Mouse (Mus musculus): Measurements from ENCODE around the gene Nfkb1.

Nfkb1 gene

DNA sequence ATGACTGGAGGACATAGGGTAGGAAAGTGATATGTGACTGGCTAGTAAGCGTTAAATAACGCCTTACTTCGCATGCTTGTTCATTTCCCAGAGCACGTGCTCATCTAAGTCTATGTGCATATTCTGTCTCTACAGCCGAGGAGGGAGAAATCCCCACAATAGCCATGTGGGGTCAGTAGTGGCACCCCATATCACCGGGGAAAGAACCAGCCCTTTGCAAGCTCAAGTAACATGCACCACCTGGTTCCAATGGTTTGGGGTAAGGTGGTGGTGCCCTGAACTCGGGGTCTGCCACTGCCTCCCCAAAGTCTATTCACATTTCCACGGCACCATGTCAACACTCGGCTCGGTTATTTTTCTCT, 60.3 kb downstream of the Nfkb1 start:
- ATAC-seq (ENCODE audit: low TSS enrichment), result peak; percentile 91

DNA sequence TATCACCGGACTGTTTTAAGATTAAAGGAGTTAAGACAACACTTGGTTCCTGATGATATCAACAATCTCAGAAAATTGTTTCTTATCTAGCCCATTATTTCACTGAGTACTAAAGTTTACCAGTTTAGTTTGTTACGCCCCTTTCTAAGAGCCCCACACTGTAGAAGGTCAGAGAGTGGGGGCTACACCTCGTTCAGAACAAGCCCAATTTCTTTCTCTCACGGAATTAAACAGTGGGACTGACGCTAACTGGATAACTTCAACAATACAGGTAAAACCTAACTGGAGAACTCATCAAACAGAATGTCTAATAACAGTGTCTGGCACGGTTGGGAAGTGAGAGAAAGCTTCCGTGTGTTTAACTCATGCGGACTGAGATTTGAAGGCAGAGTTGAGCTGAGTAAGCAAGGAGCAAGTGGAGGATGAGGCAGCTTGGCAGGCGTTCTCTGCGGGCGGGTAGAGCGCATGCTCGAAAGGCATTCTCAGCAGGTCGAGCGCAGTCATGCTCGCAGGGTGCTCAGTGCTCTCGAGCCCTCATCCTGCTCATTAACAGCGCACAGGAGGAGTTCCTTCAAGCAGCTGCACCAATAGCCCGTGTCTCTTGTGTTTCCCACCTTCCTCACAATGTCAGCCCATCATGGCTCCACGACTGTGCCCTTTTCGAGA, 60.8 kb downstream of the Nfkb1 start:
- ATAC-seq (ENCODE audit: low TSS enrichment), result peak; percentile 94

DNA sequence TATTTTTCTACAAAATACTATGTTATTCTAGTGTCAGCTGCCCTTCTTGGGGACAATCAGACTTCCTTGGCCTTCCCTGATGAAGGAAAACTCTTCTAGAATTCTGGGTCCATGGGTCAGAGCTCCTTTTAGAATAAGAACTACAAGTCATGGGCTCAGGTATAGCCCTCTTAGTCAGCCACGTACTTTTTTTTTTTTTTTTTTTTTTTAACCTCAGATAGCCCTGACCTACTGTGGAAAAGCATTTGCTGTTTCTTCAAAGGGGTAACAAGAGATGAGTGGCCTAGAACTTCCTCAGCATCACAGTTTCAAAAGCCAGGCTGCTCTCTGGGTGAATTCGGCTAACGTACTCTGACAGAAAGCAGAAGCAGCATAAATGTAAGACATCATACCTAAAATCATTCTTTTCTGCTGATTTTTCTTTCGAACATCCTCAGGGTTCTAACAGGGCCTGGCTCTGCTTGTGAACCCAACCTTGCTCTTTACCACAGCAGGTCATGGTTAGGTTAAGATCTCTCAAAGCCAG, 61.5 kb downstream of the Nfkb1 start:
- ATAC-seq (ENCODE audit: low TSS enrichment), result no peak

DNA sequence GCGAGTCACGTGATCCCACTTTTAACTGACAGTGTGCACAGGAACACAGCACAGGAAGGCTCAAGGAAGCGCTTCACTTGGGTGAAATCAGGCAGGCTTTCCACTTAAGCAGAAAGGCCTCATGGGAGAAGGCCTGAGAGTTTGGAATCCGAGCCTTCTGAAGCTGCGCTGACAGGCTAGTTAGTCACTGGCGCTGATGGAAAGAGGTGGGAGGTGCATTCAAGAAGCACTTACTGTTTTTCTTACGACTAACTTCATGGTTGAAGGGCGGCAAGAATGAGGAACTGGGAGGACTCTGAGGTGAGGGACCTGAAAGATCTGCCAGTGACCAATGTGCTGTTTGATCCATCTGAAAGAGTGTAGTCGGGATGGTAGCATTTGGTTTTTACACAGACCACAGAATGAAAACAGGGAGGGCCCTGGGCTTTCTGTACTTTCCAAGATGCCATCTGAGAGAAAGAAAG, 62.6 kb downstream of the Nfkb1 start:
- ATAC-seq (ENCODE audit: low TSS enrichment), result no peak

DNA sequence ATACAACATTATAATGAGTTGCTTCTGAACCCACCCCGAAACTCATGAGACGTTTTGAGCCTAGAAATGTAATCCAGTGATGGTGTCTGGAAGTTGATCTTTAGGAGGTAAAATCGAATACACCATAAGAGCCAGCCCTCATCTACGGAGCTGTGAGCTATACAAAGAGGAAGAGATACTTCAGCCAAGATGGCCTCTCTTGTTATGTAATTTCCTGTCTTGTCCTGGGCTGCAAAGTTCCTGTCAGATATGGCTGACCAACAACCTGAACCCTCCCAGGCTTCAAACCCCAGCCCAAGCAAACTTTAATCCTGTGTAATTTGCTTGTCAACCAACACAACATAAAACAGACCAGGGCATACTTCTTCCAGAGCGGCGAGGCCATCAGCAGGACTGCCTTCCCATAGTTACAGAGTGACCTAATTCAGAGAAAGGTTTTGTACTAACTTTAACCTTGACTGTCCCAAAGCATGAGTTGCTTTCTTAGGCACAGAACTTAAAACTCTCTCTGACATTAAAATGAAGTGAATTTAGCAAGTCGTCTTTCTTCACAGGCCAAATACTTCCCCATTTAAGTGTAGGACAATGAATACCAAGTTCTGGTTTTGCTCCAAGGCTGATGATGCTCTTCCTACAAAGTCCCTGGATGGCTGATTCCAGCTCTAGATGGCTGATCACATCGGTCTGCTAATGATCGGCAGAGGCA, 63.2 kb downstream of the Nfkb1 start:
- no peak for ATAC-seq (ENCODE audit: low TSS enrichment)

DNA sequence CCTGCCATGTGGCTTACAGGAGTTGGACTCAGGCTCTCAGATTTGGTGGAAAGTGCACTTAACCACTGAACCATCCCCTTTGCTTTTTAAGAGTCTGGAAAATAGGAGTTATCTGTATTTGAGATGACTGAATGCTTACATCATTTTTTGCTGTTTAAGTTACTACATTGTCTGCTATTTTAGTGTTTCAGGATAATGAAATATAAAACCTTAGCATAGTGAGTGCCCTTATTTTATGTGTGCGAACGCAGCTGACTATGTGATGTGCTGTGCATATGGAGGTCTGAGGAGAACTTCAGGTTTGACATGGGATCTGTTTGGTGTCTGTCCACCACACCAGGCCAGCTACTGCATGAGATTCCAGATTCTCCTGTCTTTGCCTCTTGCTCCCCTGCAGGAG, 66.1 kb downstream of the Nfkb1 start:
- no peak for ATAC-seq (ENCODE audit: low TSS enrichment)

DNA sequence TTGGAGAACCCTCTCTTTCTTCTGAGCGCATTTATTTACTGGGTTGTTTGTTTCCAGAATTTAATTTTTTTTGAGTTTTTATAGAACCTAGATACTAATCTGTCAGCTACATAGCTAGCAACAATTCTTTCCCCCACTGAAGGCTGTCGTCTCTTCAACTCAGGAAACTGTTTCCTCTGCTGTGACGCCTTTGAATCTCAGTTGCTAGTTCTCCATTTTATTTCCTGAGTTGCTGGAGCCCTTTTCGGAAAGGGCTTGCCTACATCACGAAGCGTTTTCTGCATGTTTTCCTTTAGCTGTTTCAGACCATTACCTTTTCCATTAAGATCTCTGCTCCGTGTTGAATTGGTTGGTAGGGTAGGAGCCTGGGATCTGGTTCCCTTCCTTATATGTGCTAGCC, 74.6 kb downstream of the Nfkb1 start:
- no peak for ATAC-seq (ENCODE audit: low TSS enrichment)

DNA sequence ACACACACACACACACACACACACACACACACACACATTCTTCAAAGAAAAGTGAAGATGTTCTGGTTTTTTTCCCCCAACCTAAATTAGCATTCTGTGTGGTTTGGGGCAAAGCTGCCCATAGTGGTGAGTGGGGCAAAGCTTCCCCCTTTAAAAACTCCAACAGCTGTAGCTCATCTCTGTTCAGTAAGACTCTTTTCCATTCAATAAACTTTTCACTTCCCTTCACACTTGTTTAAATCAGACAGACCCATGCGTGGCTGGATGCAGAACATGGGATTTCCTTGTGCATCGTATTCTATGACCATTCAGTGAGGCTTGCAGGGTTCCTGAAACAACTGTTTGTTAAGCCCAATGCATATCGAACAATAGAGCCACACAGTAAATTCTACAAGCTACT, 77.0 kb downstream of the Nfkb1 start:
- no peak for ATAC-seq (ENCODE audit: low TSS enrichment)

DNA sequence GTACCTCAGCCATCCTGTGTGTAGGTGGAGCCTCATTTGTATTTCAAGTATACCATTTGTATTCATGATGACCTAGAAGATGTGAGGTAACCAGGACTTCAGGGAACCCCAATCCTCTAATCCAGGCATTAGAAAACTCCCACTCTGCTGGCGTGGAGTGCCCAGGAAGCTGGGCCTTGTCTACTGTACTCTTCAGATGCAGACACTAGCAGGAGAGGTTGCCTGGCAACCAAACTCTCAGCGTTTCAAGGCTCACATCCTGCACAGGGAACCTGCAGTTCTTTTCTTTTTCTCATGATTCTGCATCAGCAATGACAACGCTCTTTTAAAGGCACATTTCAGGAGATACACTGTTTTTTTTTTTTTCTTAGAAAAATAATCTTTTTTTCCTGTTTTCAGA, 81.1 kb downstream of the Nfkb1 start:
- ATAC-seq (ENCODE audit: low TSS enrichment), result peak; percentile 94

DNA sequence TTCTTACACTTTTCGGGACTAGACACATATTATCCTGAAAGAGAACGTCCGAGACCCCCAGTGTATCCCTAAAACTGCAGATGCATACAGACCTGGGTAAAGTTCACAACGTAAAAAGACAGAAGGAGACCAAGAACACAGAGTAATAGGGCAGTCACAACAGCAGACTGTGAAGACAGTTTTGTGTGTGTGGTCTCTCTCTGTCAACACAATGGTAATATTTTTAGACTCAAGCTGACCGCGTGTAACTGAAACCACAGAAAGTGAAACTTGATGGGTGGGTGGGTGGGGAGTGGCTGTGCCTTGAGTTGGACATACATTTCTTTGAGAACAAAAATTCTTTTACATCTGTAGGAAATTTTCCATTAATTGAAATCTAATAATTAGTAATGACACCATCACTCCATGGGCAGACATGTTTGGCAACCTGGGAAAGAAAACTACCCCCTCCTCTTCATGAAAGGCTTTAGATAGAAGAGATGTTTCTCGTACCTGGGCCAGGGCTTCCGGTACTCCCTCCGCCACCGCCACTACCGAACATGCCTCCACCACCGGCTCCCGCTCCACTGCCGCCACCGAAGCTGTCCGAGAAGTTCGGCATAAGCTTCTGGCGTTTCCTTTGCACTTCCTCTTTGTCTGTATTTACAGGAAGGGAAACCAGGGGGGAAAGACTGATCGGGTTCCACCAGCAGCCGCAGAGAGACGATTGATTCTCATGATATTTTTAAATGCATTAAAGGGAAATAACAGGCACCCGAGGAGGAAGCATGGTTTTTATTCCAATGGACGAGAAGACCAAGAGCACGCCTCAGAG, 83.5 kb downstream of the Nfkb1 start:
- ATAC-seq (ENCODE audit: low TSS enrichment), result no peak

DNA sequence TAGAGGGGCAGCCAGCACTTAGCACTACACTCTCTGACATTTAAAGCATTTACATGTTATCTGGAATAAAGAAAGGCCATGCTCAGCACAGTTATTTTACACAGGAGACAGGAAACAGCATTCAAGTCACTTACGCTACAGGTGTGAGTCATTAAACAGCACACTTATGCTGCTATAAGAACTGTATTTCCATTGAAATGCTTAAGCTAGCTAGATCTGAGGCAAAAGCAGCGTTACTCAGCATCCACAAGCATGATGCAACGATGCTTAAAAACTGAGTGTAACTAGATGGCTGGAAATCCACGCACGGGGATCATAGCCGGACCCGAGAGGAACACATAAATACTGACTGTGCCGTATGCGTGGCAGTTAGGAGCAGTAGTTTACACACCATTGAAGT, 84.3 kb downstream of the Nfkb1 start:
- no peak for ATAC-seq (ENCODE audit: low TSS enrichment)

DNA sequence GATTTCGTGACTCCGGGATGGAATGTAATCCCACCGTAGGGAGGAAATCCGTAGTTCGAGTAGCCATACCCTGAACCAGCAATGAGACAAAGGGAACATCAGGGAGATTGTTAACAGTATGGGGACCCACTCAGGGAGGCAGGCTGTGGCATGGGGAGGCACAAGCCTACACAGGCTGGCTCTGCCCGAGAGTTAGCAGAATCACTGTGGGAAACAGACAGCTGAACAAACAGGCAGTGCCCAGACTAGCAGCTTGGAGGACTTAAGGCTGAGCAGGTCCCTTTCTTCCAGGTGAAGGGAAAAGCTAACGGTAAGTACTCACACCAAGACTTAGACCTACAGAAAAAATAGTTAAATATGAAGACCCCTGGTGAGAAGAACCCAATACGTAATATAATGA, 84.8 kb downstream of the Nfkb1 start:
- no peak for ATAC-seq (ENCODE audit: low TSS enrichment)

DNA sequence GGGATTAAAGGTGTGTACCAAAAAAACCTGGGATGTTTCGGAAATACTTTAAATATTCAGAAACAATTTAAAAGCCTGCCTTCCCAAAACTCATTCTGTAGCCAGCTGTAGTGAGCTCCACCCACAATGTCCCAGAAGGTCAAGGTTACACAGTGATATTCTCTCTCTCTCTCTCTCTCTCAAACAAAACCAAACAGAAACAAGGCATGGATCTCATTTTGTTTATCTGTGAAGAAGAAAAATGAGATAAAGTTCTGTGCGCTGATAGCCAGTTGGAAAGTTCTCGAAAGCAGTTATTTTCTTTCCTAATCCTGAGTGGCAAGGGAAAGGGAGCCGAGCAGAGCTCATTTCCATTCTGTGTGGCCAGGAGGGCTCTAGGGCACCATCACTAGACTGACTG, 85.9 kb downstream of the Nfkb1 start:
- ATAC-seq (ENCODE audit: low TSS enrichment), result no peak

DNA sequence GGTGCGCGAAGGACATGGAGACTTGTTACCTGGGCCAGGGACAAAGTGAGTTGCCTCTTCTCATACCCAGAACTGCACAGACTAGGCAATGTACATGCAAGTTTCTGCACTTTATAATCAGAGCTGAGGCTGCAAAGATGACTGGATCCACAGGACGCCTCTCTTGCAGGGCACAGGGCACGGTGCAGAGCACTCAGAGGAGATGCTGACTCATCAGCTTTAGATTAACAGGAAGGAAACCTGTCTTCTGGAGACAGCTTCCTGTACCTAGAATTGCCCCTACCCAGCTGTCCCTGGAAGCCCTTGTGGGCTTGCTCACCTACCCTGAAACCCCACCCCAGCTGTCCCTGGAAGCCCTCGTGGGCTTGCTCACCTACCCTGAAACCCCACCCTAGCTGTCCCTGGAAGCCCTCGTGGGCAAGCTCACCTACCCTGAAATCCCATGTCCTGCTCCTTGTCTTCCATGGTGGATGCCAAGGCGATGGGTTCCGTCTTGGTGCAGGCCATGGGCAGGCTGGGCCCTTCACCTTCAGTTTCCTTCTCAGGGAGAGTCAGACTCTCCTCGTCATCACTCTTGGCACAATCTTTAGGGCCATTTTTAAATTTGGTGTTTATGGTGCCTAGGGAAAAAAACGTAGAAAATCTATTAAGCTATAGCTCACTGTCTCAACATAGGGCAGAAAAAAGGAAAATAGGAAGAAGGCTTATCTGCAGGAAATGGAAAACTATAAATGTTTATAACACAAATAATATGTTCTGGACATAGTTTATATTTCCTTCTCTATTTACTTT, 86.5 kb downstream of the Nfkb1 start:
- ATAC-seq (ENCODE audit: low TSS enrichment), result no peak

DNA sequence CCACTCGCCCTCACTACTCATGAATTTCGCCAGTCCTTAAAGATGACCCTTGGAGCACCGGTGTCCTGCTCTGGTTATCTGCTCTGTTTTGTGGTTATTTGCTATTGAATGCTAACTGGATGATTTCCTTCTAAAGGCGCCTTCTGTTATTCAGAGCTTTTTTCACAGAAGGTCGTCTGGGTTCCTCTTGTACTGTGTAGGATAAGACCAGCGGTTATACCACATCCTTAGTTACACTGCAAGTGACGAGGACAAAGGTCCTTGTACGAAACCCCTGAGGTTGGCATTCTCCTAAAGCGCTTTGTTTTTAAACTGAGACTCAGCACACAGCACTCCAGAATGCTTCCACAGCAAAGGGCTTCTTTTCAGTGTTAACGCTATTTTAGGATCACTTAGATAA, 88.6 kb downstream of the Nfkb1 start:
- no peak; the same call in none of the 2 replicates for ATAC-seq (ENCODE audit: low TSS enrichment)

DNA sequence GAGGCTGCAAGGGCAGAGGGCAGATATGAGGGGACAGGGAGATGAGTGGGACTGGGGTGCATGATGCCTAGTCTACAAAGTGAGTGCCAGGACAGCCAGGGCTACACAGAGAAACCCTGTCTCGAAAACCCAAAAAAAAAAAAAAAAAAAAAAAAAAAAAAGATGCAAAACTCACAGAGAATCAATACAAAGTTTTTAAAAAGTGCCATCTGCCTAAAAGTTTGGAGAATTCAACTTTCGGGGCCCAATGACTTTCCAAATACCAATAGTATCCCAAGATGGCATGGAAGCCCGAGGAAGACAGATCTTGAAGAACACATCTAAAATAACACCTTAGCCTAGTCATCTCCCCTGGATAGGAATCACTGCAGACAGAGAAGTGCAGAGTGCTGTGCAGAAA, 93.0 kb downstream of the Nfkb1 start:
- no peak for ATAC-seq (ENCODE audit: low TSS enrichment)

DNA sequence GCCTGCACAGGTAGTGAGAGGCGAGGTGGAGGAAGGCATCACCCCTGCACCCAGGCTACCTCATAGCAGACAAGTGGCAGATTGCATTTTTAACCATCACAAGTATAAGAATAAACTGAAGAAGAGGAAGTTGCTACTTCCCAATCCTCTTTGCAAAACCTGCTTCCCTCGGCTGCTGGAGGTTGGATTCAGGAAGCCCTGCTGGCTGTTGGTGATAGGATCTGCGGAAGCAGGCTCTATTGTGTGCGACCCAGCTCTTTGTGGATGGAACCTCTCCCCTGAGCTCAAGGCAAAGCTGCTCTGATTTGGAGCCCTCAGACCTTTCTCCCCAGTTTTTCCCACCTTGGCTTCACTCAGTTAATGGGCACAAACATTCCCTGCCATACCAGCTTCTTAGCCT, 94.3 kb downstream of the Nfkb1 start:
- ATAC-seq (ENCODE audit: low TSS enrichment), result no peak

DNA sequence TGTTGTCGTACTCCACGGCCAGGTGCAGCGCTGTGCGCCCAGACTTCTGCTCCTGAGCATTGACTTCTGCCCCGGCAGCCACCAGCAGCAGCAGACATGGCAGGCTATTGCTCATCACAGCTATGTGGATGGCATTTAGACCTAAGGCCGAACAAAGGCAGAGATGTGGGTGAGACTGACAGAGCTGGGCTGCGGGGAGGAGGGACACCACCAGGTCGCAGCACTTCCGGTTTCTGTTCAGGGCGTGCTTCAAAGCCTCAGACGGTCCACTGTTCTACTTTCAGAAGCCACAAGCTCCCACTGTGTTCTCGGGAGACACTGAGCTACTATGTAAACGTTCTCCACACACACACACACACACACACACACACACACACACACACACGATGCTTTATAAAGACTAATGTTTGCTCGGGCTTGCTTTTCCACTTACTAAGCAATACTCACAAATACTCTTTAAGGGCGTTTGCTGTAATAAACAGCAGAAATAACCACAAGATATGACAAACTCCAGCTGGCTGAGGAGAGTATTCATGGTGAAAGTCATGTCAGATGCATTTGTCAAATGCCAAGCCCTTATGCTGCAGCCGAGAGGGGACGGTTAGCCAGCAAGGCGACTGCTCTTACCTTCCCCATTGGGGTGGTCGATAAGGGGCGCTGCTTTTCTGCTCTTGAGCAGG, 97.0 kb downstream of the Nfkb1 start:
- ATAC-seq (ENCODE audit: low TSS enrichment), result peak; percentile 39

DNA sequence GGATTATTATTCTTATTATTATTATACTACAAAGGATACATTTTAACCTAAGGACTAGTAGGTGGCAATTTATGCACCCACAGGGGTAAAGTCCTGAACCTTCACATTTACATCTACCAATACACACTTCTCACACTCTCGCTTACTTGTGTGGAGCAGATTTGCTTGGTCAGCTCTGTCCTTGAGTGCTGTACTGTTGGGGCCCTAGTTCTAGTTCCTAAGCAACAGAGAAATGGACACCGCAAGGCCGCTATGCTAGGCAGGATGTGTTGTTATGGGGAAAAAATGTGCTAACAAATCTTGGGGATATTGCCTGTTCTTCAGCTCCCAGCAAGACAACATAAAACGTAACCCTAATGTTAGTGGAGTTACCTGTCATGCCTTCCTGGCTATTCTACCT, 99.3 kb downstream of the Nfkb1 start:
- ATAC-seq (ENCODE audit: low TSS enrichment), result no peak

DNA sequence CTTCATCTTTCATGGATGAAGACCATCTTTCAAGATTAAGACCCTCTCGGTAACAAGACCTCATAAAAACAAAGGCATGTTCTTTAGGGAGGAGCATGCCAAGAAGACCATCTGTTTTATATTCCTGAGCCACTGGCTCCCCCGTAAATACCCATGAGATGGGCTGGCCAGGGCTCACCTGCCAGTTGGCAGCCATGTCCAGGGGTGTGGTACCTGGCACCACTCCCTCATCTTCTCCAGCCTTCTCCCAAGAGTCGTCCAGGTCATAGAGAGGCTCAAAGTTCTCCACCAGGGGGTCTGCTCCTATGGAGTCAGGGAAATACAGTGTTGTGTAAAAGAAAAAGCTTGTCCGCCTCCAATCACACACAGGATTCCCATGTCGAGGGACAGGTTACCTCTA, 100.0 kb downstream of the Nfkb1 start:
- ATAC-seq (ENCODE audit: low TSS enrichment), result no peak

DNA sequence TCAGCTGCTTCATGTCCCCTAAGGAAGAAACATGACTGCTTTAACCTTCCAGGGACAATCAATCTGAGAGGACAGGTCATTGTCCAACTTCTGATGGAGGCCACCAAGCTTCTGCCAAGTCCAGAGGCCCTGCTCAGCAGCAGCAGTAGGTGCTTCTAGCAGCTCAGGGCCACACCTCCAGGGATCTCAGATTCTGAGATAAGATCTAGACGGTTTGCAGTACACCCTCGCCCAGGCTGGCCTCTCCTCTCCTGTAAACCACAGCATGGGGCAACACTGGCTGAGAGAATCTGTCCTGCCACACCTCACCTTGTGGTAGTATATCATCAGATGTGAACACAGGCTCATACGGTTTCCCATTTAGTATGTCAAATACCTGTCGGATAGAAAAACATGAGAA, 100.9 kb downstream of the Nfkb1 start:
- no peak for ATAC-seq (ENCODE audit: low TSS enrichment)

Data from frontal cortex, adult (tissue).